Mouse (Mus musculus): ENCODE measurements at regions not wholly inside any gene's neighbourhood (a gene's known extent, or its start where the extent isn't known, plus 50 kb on each side); places are given as distances from the start of the nearest gene placed in this dataset.
"Not testable (repeated sequence)": the region's sequence is repeated elsewhere in the genome, so short reads cannot be mapped to it uniquely, and the experiment has no call there.

GRCm38 (mm10) chr13:31050160-31050788 lies 76.3 kb downstream of the Gm5447 start:
- no peak for DNase-seq

GRCm38 (mm10) chr13:31051586-31051985 lies 77.6 kb downstream of the Gm5447 start:
- DNase-seq, result not testable (repeated sequence)

GRCm38 (mm10) chr13:31054356-31054755 lies 80.4 kb downstream of the Gm5447 start:
- DNase-seq, result peak; percentile 9

- DNase-seq, result peak; percentile 11
Observed at GRCm38 (mm10) chr13:31055376-31056083, 81.5 kb downstream of the Gm5447 start.

- DNase-seq, result no peak
Observed at GRCm38 (mm10) chr13:31056154-31056871, 82.3 kb downstream of the Gm5447 start.

GRCm38 (mm10) chr13:31060916-31061431 lies 87.0 kb downstream of the Gm5447 start:
- DNase-seq, result no peak

GRCm38 (mm10) chr13:31068343-31068742 lies 94.3 kb downstream of the Gm5447 start:
- no peak for DNase-seq

GRCm38 (mm10) chr13:31076541-31076940 lies 102.5 kb downstream of the Gm5447 start:
- no peak for DNase-seq

- DNase-seq, result no peak
Observed at GRCm38 (mm10) chr13:31078751-31079150, 104.7 kb downstream of the Gm5447 start.

GRCm38 (mm10) chr13:31080215-31080614 lies 106.2 kb downstream of the Gm5447 start:
- no peak for DNase-seq

- DNase-seq, result peak; percentile 79
Observed at GRCm38 (mm10) chr13:31082448-31083140, 108.6 kb downstream of the Gm5447 start.

- no peak for DNase-seq
Observed at GRCm38 (mm10) chr13:31101051-31101450, 127.0 kb downstream of the Gm5447 start.

GRCm38 (mm10) chr13:31107434-31107833 lies 133.4 kb downstream of the Gm5447 start:
- no peak for DNase-seq

GRCm38 (mm10) chr13:31109231-31109630 lies 135.2 kb downstream of the Gm5447 start:
- no peak for DNase-seq

- DNase-seq, result no peak
Observed at GRCm38 (mm10) chr13:31122689-31123088, 148.7 kb downstream of the Gm5447 start.

- no peak for DNase-seq
Observed at GRCm38 (mm10) chr13:31124547-31125216, 150.7 kb downstream of the Gm5447 start.

- peak; percentile 5 for DNase-seq
Observed at GRCm38 (mm10) chr13:31132501-31132900, 158.5 kb downstream of the Gm5447 start.

GRCm38 (mm10) chr13:31139686-31140085 lies 165.7 kb downstream of the Gm5447 start:
- no peak for DNase-seq

GRCm38 (mm10) chr13:31147323-31147722 lies 173.3 kb downstream of the Gm5447 start:
- no peak for DNase-seq

- DNase-seq, result no peak
Observed at GRCm38 (mm10) chr13:31154066-31154465, 180.1 kb downstream of the Gm5447 start.

GRCm38 (mm10) chr13:31163878-31164495 lies 190.0 kb downstream of the Gm5447 start:
- DNase-seq, result no peak
